Mouse (Mus musculus): ENCODE results near the gene Sorbs2. TPM values are rescaled to one million over a fixed set of nuclear protein-coding genes. Genes with fewer than 3 reads are reported as not detected.

Sorbs2 gene
- total and polyA plus RNA-seq, 2 experiments from 2014 or later: 33.2 to 88.8 TPM

GRCm38 (mm10) chr8:45506376-45506775 lies 1.2 kb upstream of the Sorbs2 start:
- no peak overlapping the region for H3K4me2 ChIP-seq (ENCODE audit: low read depth)
- no peaks in the 10 kb centered on the region for H3K36me3 ChIP-seq (ENCODE audit: insufficient read depth)
- DNase-seq: no peak
- no peak for TF ChIP-seq CTCF (IDR thresholded peaks at IDR 0.05; ENCODE audit: low read depth)
- no peak overlapping the region for H3K9ac ChIP-seq
- WGBS: 88% methylated on average over 4 of the region's 4 CpGs
- no peak for ATAC-seq
- H3K27ac ChIP-seq (ENCODE audit: low read depth, low read length): no peak overlapping the region
- H3K4me3 ChIP-seq (ENCODE audit: low read depth, low read length): no peak overlapping the region
- no peaks in the 10 kb centered on the region for H3K27me3 ChIP-seq (ENCODE audit: insufficient read depth, low read length)
- peaks cover 15% of the 10 kb centered on the region for H3K4me1 ChIP-seq (ENCODE audit: insufficient read depth)
- no peaks in the 10 kb centered on the region for H3K9me3 ChIP-seq (ENCODE audit: low read length)

- ATAC-seq (peak; percentile 77), DNase-seq (no peak)
- H3K4me2 ChIP-seq (ENCODE audit: low read depth): peak overlapping the region; percentile 53
- peak overlapping the region; percentile 82 for H3K9ac ChIP-seq
- H3K27me3 ChIP-seq (ENCODE audit: insufficient read depth, low read length): no peaks in the 10 kb centered on the region
- peak overlapping the region; percentile 84 for H3K27ac ChIP-seq (ENCODE audit: low read depth, low read length)
- peak overlapping the region; percentile 64 for H3K4me3 ChIP-seq (ENCODE audit: low read depth, low read length)
- no peaks in the 10 kb centered on the region for H3K9me3 ChIP-seq (ENCODE audit: low read length)
- WGBS: 28% methylated on average over 8 of the region's 8 CpGs
- TF ChIP-seq CTCF (IDR thresholded peaks at IDR 0.05; ENCODE audit: low read depth): no peak
- no peaks in the 10 kb centered on the region for H3K36me3 ChIP-seq (ENCODE audit: insufficient read depth)
- peaks cover 15% of the 10 kb centered on the region for H3K4me1 ChIP-seq (ENCODE audit: insufficient read depth)
Measured at GRCm38 (mm10) chr8:45507277-45507633, 333 bp upstream of the Sorbs2 start.

GRCm38 (mm10) chr8:45508521-45509104 lies 1.0 kb downstream of the Sorbs2 start:
- Histone ChIP-seq H3K27ac (ENCODE audit: low read depth, low read length) (peak overlapping the region; percentile 84; the same call in 1 of the 2 replicates), H3K4me2 (ENCODE audit: low read depth) (peak overlapping the region; percentile 53), H3K27me3 (ENCODE audit: insufficient read depth, low read length) (no peaks in the 10 kb centered on the region), H3K4me3 (ENCODE audit: low read depth, low read length) (peak overlapping the region; percentile 64), H3K9ac (peak overlapping the region; percentile 82), H3K4me1 (ENCODE audit: insufficient read depth) (peaks cover 15% of the 10 kb centered on the region), H3K9me3 (ENCODE audit: low read length) (no peaks in the 10 kb centered on the region), H3K36me3 (ENCODE audit: insufficient read depth) (no peaks in the 10 kb centered on the region)
- ATAC-seq (peak; percentile 17; the same call in 1 of the 2 replicates), DNase-seq (peak; percentile 61)
- no peak for TF ChIP-seq CTCF (IDR thresholded peaks at IDR 0.05; ENCODE audit: low read depth)
- 4% methylated on average over 7 of the region's 7 CpGs for WGBS

- Histone ChIP-seq H3K4me2 (ENCODE audit: low read depth) (no peak overlapping the region), H3K27me3 (ENCODE audit: insufficient read depth, low read length) (no peaks in the 10 kb centered on the region), H3K27ac (ENCODE audit: low read depth, low read length) (no peak overlapping the region), H3K9ac (no peak overlapping the region), H3K4me1 (ENCODE audit: insufficient read depth) (peaks cover 13% of the 10 kb centered on the region), H3K9me3 (ENCODE audit: low read length) (no peaks in the 10 kb centered on the region), H3K4me3 (ENCODE audit: low read depth, low read length) (no peak overlapping the region), H3K36me3 (ENCODE audit: insufficient read depth) (no peaks in the 10 kb centered on the region)
- DNase-seq (no peak), ATAC-seq (no peak)
- TF ChIP-seq CTCF (IDR thresholded peaks at IDR 0.05; ENCODE audit: low read depth): no peak
Measured at GRCm38 (mm10) chr8:45512369-45512768, 4.8 kb downstream of the Sorbs2 start.

GRCm38 (mm10) chr8:45521595-45521994 lies 14.0 kb downstream of the Sorbs2 start:
- Histone ChIP-seq H3K9me3 (ENCODE audit: low read length) (no peaks in the 10 kb centered on the region), H3K4me2 (ENCODE audit: low read depth) (no peak overlapping the region), H3K4me3 (ENCODE audit: low read depth, low read length) (no peak overlapping the region), H3K27ac (ENCODE audit: low read depth, low read length) (no peak overlapping the region), H3K9ac (no peak overlapping the region), H3K36me3 (ENCODE audit: insufficient read depth) (peaks cover 3% of the 10 kb centered on the region; the same call in 1 of the 2 replicates), H3K27me3 (ENCODE audit: insufficient read depth, low read length) (no peaks in the 10 kb centered on the region), H3K4me1 (ENCODE audit: insufficient read depth) (no peaks in the 10 kb centered on the region)
- WGBS: 81% methylated on average over 6 of the region's 6 CpGs
- no peak for TF ChIP-seq CTCF (IDR thresholded peaks at IDR 0.05; ENCODE audit: low read depth)
- DNase-seq (no peak), ATAC-seq (no peak)

GRCm38 (mm10) chr8:45527708-45528107 lies 20.1 kb downstream of the Sorbs2 start:
- Histone ChIP-seq H3K4me1 (ENCODE audit: insufficient read depth) (no peaks in the 10 kb centered on the region), H3K9me3 (ENCODE audit: low read length) (no peaks in the 10 kb centered on the region), H3K9ac (no peak overlapping the region), H3K27ac (ENCODE audit: low read depth, low read length) (no peak overlapping the region), H3K4me2 (ENCODE audit: low read depth) (no peak overlapping the region), H3K36me3 (ENCODE audit: insufficient read depth) (no peaks in the 10 kb centered on the region), H3K27me3 (ENCODE audit: insufficient read depth, low read length) (no peaks in the 10 kb centered on the region), H3K4me3 (ENCODE audit: low read depth, low read length) (no peak overlapping the region)
- ATAC-seq (no peak), DNase-seq (no peak)
- TF ChIP-seq CTCF (IDR thresholded peaks at IDR 0.05; ENCODE audit: low read depth): no peak
- WGBS: 62% methylated on average over 2 of the region's 2 CpGs

- no peak for TF ChIP-seq CTCF (IDR thresholded peaks at IDR 0.05; ENCODE audit: low read depth)
- Histone ChIP-seq H3K9ac (no peak overlapping the region), H3K27ac (ENCODE audit: low read depth, low read length) (no peak overlapping the region), H3K27me3 (ENCODE audit: insufficient read depth, low read length) (no peaks in the 10 kb centered on the region), H3K36me3 (ENCODE audit: insufficient read depth) (no peaks in the 10 kb centered on the region), H3K9me3 (ENCODE audit: low read length) (no peaks in the 10 kb centered on the region), H3K4me2 (ENCODE audit: low read depth) (no peak overlapping the region), H3K4me3 (ENCODE audit: low read depth, low read length) (no peak overlapping the region), H3K4me1 (ENCODE audit: insufficient read depth) (no peaks in the 10 kb centered on the region)
- WGBS: 87% methylated on average over 2 of the region's 2 CpGs
- ATAC-seq (no peak), DNase-seq (no peak)
Measured at GRCm38 (mm10) chr8:45528890-45529289, 21.3 kb downstream of the Sorbs2 start.
